Mouse (Mus musculus) C2C12 (cell line): ENCODE measurements at regions not wholly inside any gene's neighbourhood (a gene's known extent, or its start where the extent isn't known, plus 50 kb on each side); places are given as distances from the start of the nearest gene placed in this dataset.

Experiments
- CTCF ChIP-seq: IDR thresholded peaks from one replicate; pipeline ENCODE4 v1.5.1; 2011; ENCODE audit not compliant: control insufficient read depth, insufficient read depth, insufficient read length
- FOSL1 ChIP-seq: IDR thresholded peaks from one replicate; pipeline ENCODE4 v1.8.0; 2011; ENCODE audit warnings: mild to moderate bottlenecking, low read length; ENCODE audit not compliant: poor library complexity, insufficient read depth, severe bottlenecking
- MYOD1 ChIP-seq: IDR thresholded peaks from one replicate; pipeline ENCODE4 v1.6.1; 2011; ENCODE audit warnings: low read depth; ENCODE audit not compliant: control insufficient read depth, insufficient read length
- MYOG ChIP-seq: IDR thresholded peaks from one replicate; pipeline ENCODE4 v1.6.1; 2011; ENCODE audit not compliant: control insufficient read depth, insufficient read length; ENCODE audit errors: extremely low read depth
- USF1 ChIP-seq: IDR thresholded peaks from one replicate; pipeline ENCODE4 v1.6.1; 2011; ENCODE audit warnings: low read depth, mild to moderate bottlenecking, control low read depth, moderate library complexity

DNA sequence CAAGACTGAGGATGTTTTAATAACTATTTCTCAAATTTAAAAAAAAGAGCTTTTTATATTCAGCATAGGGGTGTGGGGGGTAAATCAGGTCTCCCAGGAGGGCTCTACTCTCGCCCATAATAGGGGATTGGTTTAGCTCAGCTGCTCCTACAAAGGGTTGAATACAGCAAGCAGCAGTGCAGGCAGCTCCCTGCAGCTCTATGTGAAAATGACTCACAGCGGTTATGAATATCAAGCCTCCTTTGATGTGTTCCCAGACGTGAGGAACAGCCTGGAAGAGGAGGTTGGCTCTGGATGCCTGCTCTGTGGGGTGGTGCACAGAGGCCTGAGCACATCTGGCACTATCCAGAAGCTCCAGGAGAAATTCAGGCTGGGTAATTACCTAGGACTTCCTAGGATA lies 192.3 kb downstream of the Dad1 start:
- no peak for TF ChIP-seq CTCF
- TF ChIP-seq FOSL1, result no peak
- TF ChIP-seq USF1, result no peak
- no peak for TF ChIP-seq MYOD1
- TF ChIP-seq MYOG, result no peak
